Mouse (Mus musculus) midbrain, embryonic 13.5 days (tissue): ENCODE results near the gene Ugt1a2. TPM values are rescaled to one million over a fixed set of nuclear protein-coding genes. Genes with fewer than 3 reads are reported as not detected.

ENCODE experiments used
- ATAC-seq: fragments of 200-750 bp; cut with Nextera tagmentation; 2 replicates; pipeline ENCODE4 v1.8.0; 2017; ENCODE audit warnings: mild to moderate bottlenecking, moderate TSS enrichment, moderate library complexity
- H3K27ac ChIP-seq: fragments of 300-500 bp; sonication (generic); 2 replicates; pipeline ENCODE4 v1.5.1; 2015; ENCODE audit warnings: inconsistent platforms, mild to moderate bottlenecking, moderate library complexity
- H3K27me3 ChIP-seq: fragments of 300-500 bp; sonication (generic); 2 replicates; pipeline ENCODE4 v1.6.1; 2015; ENCODE audit warnings: mild to moderate bottlenecking, inconsistent platforms
- H3K36me3 ChIP-seq: fragments of 300-500 bp; sonication (generic); 2 replicates; pipeline ENCODE4 v1.6.1; 2015; ENCODE audit warnings: mild to moderate bottlenecking, inconsistent platforms
- H3K4me1 ChIP-seq: fragments of 300-500 bp; sonication (generic); replicated peaks from 2 replicates; pipeline ENCODE4 v1.6.1; 2015; ENCODE audit warnings: inconsistent platforms
- H3K4me2 ChIP-seq: fragments of 300-500 bp; sonication (generic); replicated peaks from 2 replicates; pipeline ENCODE4 v1.6.1; 2015; ENCODE audit warnings: moderate library complexity, mild to moderate bottlenecking, inconsistent platforms
- H3K4me3 ChIP-seq: fragments of 300-500 bp; sonication (generic); replicated peaks from 2 replicates; pipeline ENCODE4 v1.5.1; 2015; ENCODE audit warnings: mild to moderate bottlenecking, inconsistent platforms
- H3K9ac ChIP-seq: fragments of 300-500 bp; sonication (generic); replicated peaks from 2 replicates; pipeline ENCODE4 v1.6.1; 2015; ENCODE audit warnings: mild to moderate bottlenecking, inconsistent platforms
- H3K9me3 ChIP-seq: fragments of 300-500 bp; sonication (generic); 2 replicates; pipeline ENCODE4 v1.6.1; 2016; ENCODE audit warnings: mild to moderate bottlenecking, inconsistent platforms
- WGBS: fragments of 180-500 bp; shearing (Covaris S2); methylation state at CpG from one replicate; pipeline ENCODE4 v1.1.7; 2015; 5-methylcytosine and 5-hydroxymethylcytosine counted together
- polyA plus RNA-seq: library from polyadenylated mRNA; unstranded; fragments of >200 nt; fragmentation: Nextera tagmentation; extraction: Ambion mirVana; gene quantifications from 2 replicates; pipeline ENCODE4 v1.2.1, GENCODE M21; 2015

The Ugt1a2 gene
- polyA plus RNA-seq, 1 experiment from 2014 or later: 0.09 TPM

GRCm38 (mm10) chr1:88255466-88255857, 55.1 kb downstream of the Ugt1a2 start:
- no peaks in the 10 kb centered on the region for H3K27me3 ChIP-seq
- H3K9me3 ChIP-seq: peaks cover 82% of the 10 kb centered on the region
- H3K27ac ChIP-seq: no peak overlapping the region
- no peak overlapping the region for H3K4me3 ChIP-seq
- peaks cover 15% of the 10 kb centered on the region for H3K36me3 ChIP-seq
- WGBS: 52% methylated on average over 2 of the region's 2 CpGs
- no peak overlapping the region for H3K4me2 ChIP-seq
- H3K9ac ChIP-seq: no peak overlapping the region
- 0 out of 2 replicates have a peak, but pooled peaks have one; percentile 0 for ATAC-seq
- H3K4me1 ChIP-seq: no peaks in the 10 kb centered on the region

DNA sequence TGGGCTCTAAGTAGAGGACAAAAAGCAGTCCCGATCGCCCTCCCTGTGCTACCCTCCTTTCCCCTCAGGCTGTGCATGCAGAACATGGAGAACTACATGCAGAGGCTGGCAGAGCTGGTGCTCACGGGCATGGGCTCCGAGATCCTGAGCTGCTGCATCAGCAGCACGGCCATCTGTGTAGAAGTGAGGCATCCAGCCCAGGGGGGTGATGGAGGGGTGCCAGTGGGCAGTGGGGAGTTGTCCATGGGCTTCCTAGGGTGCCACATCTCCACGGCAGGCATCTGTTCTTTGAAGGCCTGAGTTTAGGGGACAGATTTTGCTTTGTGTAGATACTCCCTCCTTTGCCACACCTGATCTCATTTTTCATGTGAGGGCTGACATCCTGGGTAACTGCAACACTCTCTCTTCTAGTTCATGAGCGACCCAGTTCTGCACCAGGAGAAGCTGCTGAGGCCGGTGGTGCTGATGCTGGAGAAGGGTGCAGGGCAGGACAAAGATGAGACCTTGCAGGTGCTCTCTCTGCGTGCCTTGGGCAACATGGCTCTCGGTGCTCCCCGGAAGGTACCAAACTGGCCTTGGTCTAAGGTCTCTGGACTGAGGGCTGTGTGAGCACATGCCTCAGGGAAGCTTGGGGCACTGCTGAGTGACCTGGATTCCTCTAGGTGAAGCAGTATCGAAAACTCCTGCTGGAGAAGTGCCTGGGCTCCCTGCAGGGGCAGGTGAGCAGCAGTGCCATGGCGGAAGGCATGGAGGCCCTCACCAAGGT, 55.8 kb downstream of the Ugt1a2 start:
- H3K36me3 ChIP-seq: peaks cover 22% of the 10 kb centered on the region
- no peaks in the 10 kb centered on the region for H3K27me3 ChIP-seq
- no peaks in the 10 kb centered on the region for H3K4me1 ChIP-seq
- peaks cover 75% of the 10 kb centered on the region for H3K9me3 ChIP-seq
- no peak overlapping the region for H3K4me2 ChIP-seq
- no peak overlapping the region for H3K9ac ChIP-seq
- H3K4me3 ChIP-seq: no peak overlapping the region
- 82% methylated on average over 13 of the region's 13 CpGs for WGBS
- ATAC-seq: 0 out of 2 replicates have a peak, but pooled peaks have one; percentile 0
- H3K27ac ChIP-seq: no peak overlapping the region

GRCm38 (mm10) chr1:88256886-88257663, 56.7 kb downstream of the Ugt1a2 start:
- no peak for ATAC-seq
- peaks cover 31% of the 10 kb centered on the region for H3K36me3 ChIP-seq
- H3K4me3 ChIP-seq: no peak overlapping the region
- H3K4me1 ChIP-seq: no peaks in the 10 kb centered on the region
- H3K4me2 ChIP-seq: no peak overlapping the region
- no peaks in the 10 kb centered on the region for H3K27me3 ChIP-seq
- WGBS: 79% methylated on average over 10 of the region's 10 CpGs
- H3K9me3 ChIP-seq: peaks cover 69% of the 10 kb centered on the region
- H3K9ac ChIP-seq: no peak overlapping the region
- no peak overlapping the region for H3K27ac ChIP-seq

GRCm38 (mm10) chr1:88257681-88258080, 57.3 kb downstream of the Ugt1a2 start:
- Histone ChIP-seq H3K27me3 (no peaks in the 10 kb centered on the region), H3K9me3 (peaks cover 63% of the 10 kb centered on the region), H3K9ac (no peak overlapping the region), H3K27ac (no peak overlapping the region), H3K36me3 (peaks cover 37% of the 10 kb centered on the region), H3K4me1 (no peaks in the 10 kb centered on the region), H3K4me3 (no peak overlapping the region), H3K4me2 (no peak overlapping the region)
- WGBS: 79% methylated on average over 6 of the region's 6 CpGs
- ATAC-seq: no peak

- Histone ChIP-seq H3K9ac (no peak overlapping the region), H3K4me3 (no peak overlapping the region), H3K9me3 (peaks cover 56% of the 10 kb centered on the region), H3K27ac (no peak overlapping the region), H3K27me3 (no peaks in the 10 kb centered on the region), H3K4me2 (no peak overlapping the region), H3K4me1 (no peaks in the 10 kb centered on the region), H3K36me3 (peaks cover 44% of the 10 kb centered on the region)
- ATAC-seq: no peak
- 73% methylated on average over 6 of the region's 6 CpGs for WGBS
These were observed 58.0 kb downstream of the Ugt1a2 start for GRCm38 (mm10) chr1:88258361-88258760.

DNA sequence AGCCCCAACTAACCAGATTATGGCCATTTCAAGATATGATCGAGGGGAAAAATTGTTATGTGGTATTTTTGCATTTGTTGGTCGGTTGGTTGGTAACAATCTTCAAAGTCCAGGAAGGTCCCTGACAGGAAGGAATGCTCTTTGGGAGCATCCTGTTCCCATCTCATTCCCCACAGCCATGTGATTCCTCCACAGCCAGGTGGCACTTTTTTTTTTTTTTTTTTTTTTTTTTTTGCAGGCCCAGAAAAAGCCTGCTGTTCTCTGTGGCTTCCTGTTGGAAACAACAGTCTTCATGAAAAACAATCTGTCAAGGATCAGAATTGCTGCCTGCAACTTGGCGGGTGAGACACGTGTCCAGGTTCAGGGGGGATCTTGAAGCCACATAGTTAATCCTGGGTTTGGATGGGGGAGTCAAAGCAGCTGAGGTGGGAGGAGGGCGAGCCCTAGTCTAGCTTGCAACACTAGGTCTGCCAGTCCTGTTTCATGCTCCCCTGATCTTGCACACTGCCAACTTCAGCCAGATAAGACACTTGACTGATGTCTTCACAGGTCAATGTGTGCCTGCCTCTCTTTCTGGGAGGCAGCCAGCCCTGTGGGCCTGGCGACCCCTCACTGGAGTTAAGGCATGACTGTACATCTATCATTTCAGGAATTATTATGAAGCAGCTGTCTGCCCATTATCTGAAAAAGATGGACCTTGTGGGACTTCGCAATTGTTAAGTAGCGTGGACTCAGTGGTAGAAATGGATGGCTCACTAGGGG, 58.7 kb downstream of the Ugt1a2 start:
- H3K4me3 ChIP-seq: no peak overlapping the region
- no peak for ATAC-seq
- WGBS: 79% methylated on average over 8 of the region's 8 CpGs
- peaks cover 51% of the 10 kb centered on the region for H3K36me3 ChIP-seq
- H3K9ac ChIP-seq: no peak overlapping the region
- no peaks in the 10 kb centered on the region for H3K4me1 ChIP-seq
- no peak overlapping the region for H3K4me2 ChIP-seq
- H3K27me3 ChIP-seq: no peaks in the 10 kb centered on the region
- H3K27ac ChIP-seq: no peak overlapping the region; the same call in 1 of the 2 replicates
- H3K9me3 ChIP-seq: peaks cover 49% of the 10 kb centered on the region

GRCm38 (mm10) chr1:88259643-88260024, 59.2 kb downstream of the Ugt1a2 start:
- peak; percentile 5 for ATAC-seq
- Histone ChIP-seq H3K9me3 (peaks cover 43% of the 10 kb centered on the region), H3K9ac (no peak overlapping the region), H3K36me3 (peaks cover 56% of the 10 kb centered on the region), H3K27me3 (no peaks in the 10 kb centered on the region), H3K27ac (no peak overlapping the region), H3K4me1 (no peaks in the 10 kb centered on the region), H3K4me2 (no peak overlapping the region), H3K4me3 (no peak overlapping the region)
- WGBS: 78% methylated on average over 4 of the region's 4 CpGs

DNA sequence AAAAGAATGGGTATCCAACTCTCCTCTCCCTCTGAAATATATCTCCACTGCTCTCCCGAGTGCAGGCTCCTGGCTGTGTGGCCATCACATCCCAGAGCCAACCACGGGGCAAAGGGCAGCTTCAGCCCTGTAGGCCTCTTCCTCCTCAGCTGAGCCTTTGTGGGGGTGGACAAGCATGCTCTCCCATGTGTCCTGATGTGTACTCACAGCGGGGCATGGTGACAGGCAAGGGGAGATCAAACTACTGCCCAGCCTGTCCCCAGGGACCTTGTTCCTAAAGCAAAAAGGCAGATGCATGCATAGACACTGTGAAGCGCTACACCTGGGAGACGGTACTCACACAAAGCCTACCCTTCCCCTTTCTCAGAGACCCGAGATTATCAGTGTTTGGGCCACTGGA, 59.7 kb downstream of the Ugt1a2 start:
- no peak overlapping the region for H3K27ac ChIP-seq
- H3K4me1 ChIP-seq: no peaks in the 10 kb centered on the region
- no peak overlapping the region for H3K4me3 ChIP-seq
- peaks cover 61% of the 10 kb centered on the region for H3K36me3 ChIP-seq
- no peak overlapping the region for H3K4me2 ChIP-seq
- 84% methylated on average over 6 of the region's 6 CpGs for WGBS
- H3K9ac ChIP-seq: no peak overlapping the region
- peaks cover 39% of the 10 kb centered on the region for H3K9me3 ChIP-seq
- ATAC-seq: peak; percentile 22
- no peaks in the 10 kb centered on the region for H3K27me3 ChIP-seq

DNA sequence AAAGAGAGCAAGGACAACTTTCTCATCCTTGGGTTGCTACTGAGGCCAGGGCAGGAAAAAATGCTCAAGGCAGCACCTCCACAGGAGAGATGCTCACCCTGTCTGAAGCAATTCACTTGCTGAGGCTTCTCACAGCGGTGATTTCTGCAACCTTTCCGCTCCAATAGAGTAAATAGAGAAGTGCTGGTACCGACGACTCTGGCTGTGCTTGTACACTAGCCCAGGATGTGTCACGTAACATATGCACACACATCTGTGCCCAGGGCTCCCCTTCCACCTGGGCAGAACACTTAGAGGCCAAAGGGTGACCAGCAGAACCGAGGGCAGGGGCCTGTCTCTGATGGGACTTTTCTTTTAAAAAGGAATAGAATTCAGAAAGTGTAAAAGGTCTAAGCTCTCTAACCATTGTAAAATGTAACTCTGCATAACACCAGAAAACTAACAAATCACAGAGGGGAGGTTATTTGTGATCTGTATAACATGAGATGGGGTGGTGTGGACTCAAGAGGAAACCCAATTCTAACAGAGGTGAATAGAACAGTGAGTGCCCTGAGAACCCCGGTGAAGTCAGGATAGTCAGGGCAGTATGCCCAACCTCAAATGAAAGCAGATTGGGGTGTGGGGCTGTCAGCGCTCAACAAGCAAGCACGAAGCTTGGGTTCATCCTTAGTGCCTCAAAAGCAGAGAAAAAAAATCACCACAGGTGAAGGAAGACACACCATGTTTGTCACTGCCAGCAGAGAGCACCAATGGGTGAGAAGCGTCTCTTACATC, 60.4 kb downstream of the Ugt1a2 start:
- Histone ChIP-seq H3K27ac (no peak overlapping the region), H3K4me2 (no peak overlapping the region), H3K4me3 (no peak overlapping the region), H3K36me3 (peaks cover 68% of the 10 kb centered on the region), H3K9ac (no peak overlapping the region), H3K4me1 (no peaks in the 10 kb centered on the region), H3K27me3 (no peaks in the 10 kb centered on the region), H3K9me3 (peaks cover 32% of the 10 kb centered on the region)
- ATAC-seq: no peak
- 86% methylated on average over 10 of the region's 10 CpGs for WGBS

DNA sequence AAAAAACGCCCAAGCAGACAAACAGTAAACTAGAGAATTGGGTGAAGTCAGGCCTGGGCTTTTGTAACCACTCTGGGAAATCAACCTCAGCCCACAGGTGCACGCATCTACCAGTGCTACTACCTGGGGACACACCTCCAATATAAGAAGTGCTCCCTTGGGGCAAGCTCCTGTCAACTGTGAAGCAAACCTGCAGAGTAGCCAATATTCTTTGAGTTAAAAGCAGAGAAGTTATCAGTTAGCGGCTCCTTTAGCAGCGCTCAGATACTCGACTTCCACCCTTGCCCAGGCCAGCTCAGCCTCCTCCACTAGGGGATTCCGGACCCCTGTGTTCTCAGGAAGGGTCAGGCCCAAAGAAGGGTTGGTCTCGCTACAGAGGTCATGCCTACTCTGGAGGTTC, 61.3 kb downstream of the Ugt1a2 start:
- H3K9me3 ChIP-seq: peaks cover 23% of the 10 kb centered on the region
- 87% methylated on average over 7 of the region's 7 CpGs for WGBS
- H3K27ac ChIP-seq: no peak overlapping the region
- ATAC-seq: no peak
- no peaks in the 10 kb centered on the region for H3K27me3 ChIP-seq
- H3K9ac ChIP-seq: no peak overlapping the region
- no peaks in the 10 kb centered on the region for H3K4me1 ChIP-seq
- H3K4me3 ChIP-seq: no peak overlapping the region
- H3K4me2 ChIP-seq: no peak overlapping the region
- peaks cover 77% of the 10 kb centered on the region for H3K36me3 ChIP-seq

- no peak overlapping the region for H3K27ac ChIP-seq
- peaks cover 83% of the 10 kb centered on the region for H3K36me3 ChIP-seq
- no peak overlapping the region for H3K4me2 ChIP-seq
- peaks cover 17% of the 10 kb centered on the region for H3K9me3 ChIP-seq
- no peaks in the 10 kb centered on the region for H3K27me3 ChIP-seq
- no peak for ATAC-seq
- H3K9ac ChIP-seq: no peak overlapping the region
- no peaks in the 10 kb centered on the region for H3K4me1 ChIP-seq
- no peak overlapping the region for H3K4me3 ChIP-seq
- WGBS: 91% methylated on average over 4 of the region's 4 CpGs
These were observed 61.9 kb downstream of the Ugt1a2 start for GRCm38 (mm10) chr1:88262255-88262654.
